Mouse (Mus musculus): ENCODE data around the gene Mafg.
A peak's percentile ranks its signal among the peaks of the same experiment; 100 is the strongest.
"Not testable (repeated sequence)": the region's sequence is repeated elsewhere in the genome, so short reads cannot be mapped to it uniquely, and the experiment has no call there.

Mafg gene

GRCm38 (mm10) chr11:120633520-120634343 lies at the start of gene Mafg:
Mafg (minus strand) TSS chr11:120633600.
- DNase-seq (ENCODE audit: low spot score): peak; percentile 94

- no peak for DNase-seq (ENCODE audit: low spot score)
Measured at GRCm38 (mm10) chr11:120682683-120683082, 49.3 kb upstream of the Mafg start.

GRCm38 (mm10) chr11:120679909-120680308 lies 46.5 kb upstream of the Mafg start:
- no peak for DNase-seq (ENCODE audit: low spot score)

- no peak for DNase-seq (ENCODE audit: low spot score)
Measured at GRCm38 (mm10) chr11:120676951-120677350, 43.6 kb upstream of the Mafg start.

- not testable (repeated sequence) for DNase-seq (ENCODE audit: low spot score)
Measured at GRCm38 (mm10) chr11:120675875-120676274, 42.5 kb upstream of the Mafg start.

GRCm38 (mm10) chr11:120673594-120674122 lies 40.3 kb upstream of the Mafg start:
- no peak for DNase-seq (ENCODE audit: low spot score)

GRCm38 (mm10) chr11:120672687-120673593 lies 39.5 kb upstream of the Mafg start, which contains the start of gene Aspscr1:
Aspscr1 (plus strand) TSS chr11:120672973.
- DNase-seq (ENCODE audit: low spot score): peak; percentile 97

GRCm38 (mm10) chr11:120666617-120667016 lies 33.2 kb upstream of the Mafg start:
- no peak for DNase-seq (ENCODE audit: low spot score)

- no peak for DNase-seq (ENCODE audit: low spot score)
Measured at GRCm38 (mm10) chr11:120665406-120665805, 32.0 kb upstream of the Mafg start.

- DNase-seq (ENCODE audit: low spot score): no peak
Measured at GRCm38 (mm10) chr11:120663714-120664113, 30.3 kb upstream of the Mafg start.

GRCm38 (mm10) chr11:120662759-120663158 lies 29.4 kb upstream of the Mafg start:
- DNase-seq (ENCODE audit: low spot score): peak; percentile 25

- DNase-seq (ENCODE audit: low spot score): peak; percentile 23
Measured at GRCm38 (mm10) chr11:120661076-120661460, 27.7 kb upstream of the Mafg start, which contains the start of gene Notum. Notum (minus strand) TSS chr11:120661175.

- DNase-seq (ENCODE audit: low spot score): peak; percentile 64
Measured at GRCm38 (mm10) chr11:120660301-120661075, 27.1 kb upstream of the Mafg start.

- DNase-seq (ENCODE audit: low spot score): peak; percentile 18
Measured at GRCm38 (mm10) chr11:120659509-120660300, 26.3 kb upstream of the Mafg start.

GRCm38 (mm10) chr11:120658876-120659410 lies 25.5 kb upstream of the Mafg start:
- peak; percentile 82 for DNase-seq (ENCODE audit: low spot score)

- DNase-seq (ENCODE audit: low spot score): no peak
Measured at GRCm38 (mm10) chr11:120657301-120657700, 23.9 kb upstream of the Mafg start.

- DNase-seq (ENCODE audit: low spot score): no peak
Measured at GRCm38 (mm10) chr11:120654741-120655140, 21.3 kb upstream of the Mafg start.

GRCm38 (mm10) chr11:120651872-120652271 lies 18.5 kb upstream of the Mafg start:
- DNase-seq (ENCODE audit: low spot score): no peak

GRCm38 (mm10) chr11:120648001-120648476 lies 14.6 kb upstream of the Mafg start, which contains the start of gene Myadml2:
Myadml2 (minus strand) TSS chr11:120648158.
- DNase-seq (ENCODE audit: low spot score): no peak
